Mouse (Mus musculus): ENCODE data around the gene Traf7.

DNA sequence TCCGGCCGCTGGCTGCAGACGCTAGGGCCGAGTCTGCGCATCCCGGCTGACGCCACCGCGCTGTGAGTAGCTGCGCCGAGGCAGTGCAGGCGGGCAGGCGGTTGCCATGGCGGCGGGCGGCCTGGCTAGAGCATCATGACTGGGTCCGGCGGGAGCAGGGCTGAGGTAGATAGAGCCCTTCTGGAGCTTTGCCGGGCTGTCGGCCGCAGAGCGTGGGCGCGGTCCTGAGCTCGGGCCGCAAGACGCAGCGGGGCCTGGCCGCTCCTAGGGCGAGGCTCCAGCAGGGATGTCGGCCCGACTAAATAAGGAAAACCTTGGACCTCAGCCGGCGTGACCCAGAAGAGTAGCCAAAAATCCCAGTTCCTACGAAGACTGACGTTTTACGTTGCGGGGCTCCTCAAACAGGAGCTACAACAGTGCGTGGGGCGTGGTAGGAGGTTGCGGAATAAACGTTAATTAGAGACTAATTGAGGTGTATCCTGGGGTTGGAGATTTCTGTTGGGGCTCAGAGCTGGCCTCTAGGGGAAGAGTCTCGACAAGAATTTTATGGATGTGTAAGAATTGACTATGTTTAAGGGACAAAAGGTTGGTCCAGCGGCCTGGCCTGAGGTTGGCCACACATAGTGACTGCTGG, 22.8 kb upstream of the Traf7 start:
- TF ChIP-seq POLR2A (IDR thresholded peaks at IDR 0.05; ENCODE audit: control insufficient read depth in 1 of 2, insufficient read depth in 1 of 2, low read depth in 1 of 2, low read length in 2 of 2, poor library complexity in 1 of 2) (no peak), CTCF (IDR thresholded peaks at IDR 0.05 in 2 of 3, conservative IDR thresholded peaks at IDR 0.05 in 1 of 3; ENCODE audit: control insufficient read depth in 1 of 3, insufficient read depth in 1 of 3, low read depth in 2 of 3, low read length in 3 of 3, poor library complexity in 1 of 3, severe bottlenecking in 1 of 3) (no peak), EP300 (IDR thresholded peaks at IDR 0.05; ENCODE audit: low read depth in 1 of 2, low read length in 2 of 2) (no peak), ZMIZ1 (IDR thresholded peaks at IDR 0.05; ENCODE audit: low read depth, low read length) (no peak), MAFK (IDR thresholded peaks at IDR 0.05; ENCODE audit: borderline replicate concordance, low read depth, low read length) (no peak), MXI1 (IDR thresholded peaks at IDR 0.05; ENCODE audit: low read depth, low read length) (no peak), USF1 (IDR thresholded peaks at IDR 0.05; ENCODE audit: low read depth, low read length) (no peak), HCFC1 (IDR thresholded peaks at IDR 0.05; ENCODE audit: low read depth, low read length) (no peak), RCOR1 (IDR thresholded peaks at IDR 0.05; ENCODE audit: low read depth, low read length) (no peak), CHD1 (IDR thresholded peaks at IDR 0.05; ENCODE audit: low read depth, low read length) (no peak), ETS1 (IDR thresholded peaks at IDR 0.05; ENCODE audit: low read depth, low read length) (no peak), UBTF (IDR thresholded peaks at IDR 0.05; ENCODE audit: borderline replicate concordance, insufficient read depth, low read depth, low read length) (no peak)
